Mouse (Mus musculus): Measurements from ENCODE around the gene Tpp2. TPM values are rescaled to one million over a fixed set of nuclear protein-coding genes. Genes with fewer than 3 reads are reported as not detected.
"Not testable (repeated sequence)": the region's sequence is repeated elsewhere in the genome, so short reads cannot be mapped to it uniquely, and the experiment has no call there.

The Tpp2 gene
- polyA plus RNA-seq, 1 experiment: 4.7 TPM

- 84% methylated on average over 4 of the region's 4 CpGs for WGBS
- no peak for DNase-seq (ENCODE audit: low read depth, low spot score)
Measured at GRCm38 (mm10) chr1:43996914-43997589, 63.6 kb downstream of the Tpp2 start.

- 95% methylated on average over 2 of the region's 2 CpGs for WGBS
- DNase-seq (ENCODE audit: low read depth, low spot score): no peak
Measured at GRCm38 (mm10) chr1:44004513-44004912, 71.1 kb downstream of the Tpp2 start.

GRCm38 (mm10) chr1:44015556-44015955 lies 82.1 kb downstream of the Tpp2 start:
- WGBS: 86% methylated on average over 2 of the region's 2 CpGs
- no peak for DNase-seq (ENCODE audit: low read depth, low spot score)

- DNase-seq (ENCODE audit: low read depth, low spot score): no peak
Measured at GRCm38 (mm10) chr1:44019934-44020333, 86.5 kb downstream of the Tpp2 start, which contains the start of gene Mettl21c. Gene Mettl21c, minus strand, starts transcription at chr1:44020034.

- WGBS: 84% methylated on average over 1 of the region's 1 CpGs
- DNase-seq (ENCODE audit: low read depth, low spot score): no peak
Measured at GRCm38 (mm10) chr1:44022656-44023055, 89.2 kb downstream of the Tpp2 start.

- WGBS: 84% methylated on average over 1 of the region's 1 CpGs
- no peak for DNase-seq (ENCODE audit: low read depth, low spot score)
Measured at GRCm38 (mm10) chr1:44027651-44028050, 94.2 kb downstream of the Tpp2 start.

GRCm38 (mm10) chr1:44032213-44032612 lies 98.8 kb downstream of the Tpp2 start:
- 68% methylated on average over 2 of the region's 2 CpGs for WGBS
- DNase-seq (ENCODE audit: low read depth, low spot score): no peak

- no peak for DNase-seq (ENCODE audit: low read depth, low spot score)
- WGBS: 86% methylated on average over 5 of the region's 5 CpGs
Measured at GRCm38 (mm10) chr1:44032948-44033347, 99.5 kb downstream of the Tpp2 start.

GRCm38 (mm10) chr1:44041797-44042554 lies 108.5 kb downstream of the Tpp2 start:
- DNase-seq (ENCODE audit: low read depth, low spot score): peak; percentile 19
- WGBS: 1% methylated on average over 17 of the region's 17 CpGs

GRCm38 (mm10) chr1:44042555-44042915 lies 109.1 kb downstream of the Tpp2 start:
- WGBS: 2% methylated on average over 6 of the region's 6 CpGs

GRCm38 (mm10) chr1:44045689-44046088 lies 112.2 kb downstream of the Tpp2 start:
- 85% methylated on average over 5 of the region's 5 CpGs for WGBS
- DNase-seq (ENCODE audit: low read depth, low spot score): not testable (repeated sequence)

More at GRCm38 (mm10) chr1:44042555-44042915, 109.1 kb downstream of the Tpp2 start:
- no peak for DNase-seq (ENCODE audit: low read depth, low spot score)

- no peak for DNase-seq (ENCODE audit: low read depth, low spot score)
- 66% methylated on average over 2 of the region's 2 CpGs for WGBS
Measured at GRCm38 (mm10) chr1:44046556-44046955, 113.1 kb downstream of the Tpp2 start.

Other genes starting within 250 kb of the Tpp2 start
- 0.15 and 0.26 TPM in 2 replicates for gene 1500015O10Rik, start 203.0 kb upstream of the Tpp2 start, polyA plus RNA-seq (2012; rRNA removed)
- 7.8 and 9.1 TPM in 2 replicates for gene Uxs1, start 105.8 kb upstream of the Tpp2 start, polyA plus RNA-seq (2012; rRNA removed)
- gene Mettl21c, start 86.4 kb downstream of the Tpp2 start, polyA plus RNA-seq (2012; rRNA removed): not detected in 2 replicates
- not detected in 2 replicates for gene Gm8251, start 128.3 kb downstream of the Tpp2 start, polyA plus RNA-seq (2012; rRNA removed)
- gene Tex30, start 168.8 kb downstream of the Tpp2 start, polyA plus RNA-seq (2012; rRNA removed): 10.4 and 11.0 TPM in 2 replicates
- gene Kdelc1, start 185.2 kb downstream of the Tpp2 start, polyA plus RNA-seq (2012; rRNA removed): 6.5 and 8.0 TPM in 2 replicates
- 3.3 and 6.8 TPM in 2 replicates for gene Bivm, start 185.3 kb downstream of the Tpp2 start, polyA plus RNA-seq (2012; rRNA removed)
- gene Ercc5, start 214.1 kb downstream of the Tpp2 start, polyA plus RNA-seq (2012; rRNA removed): 2.1 and 3.8 TPM in 2 replicates

Data from large intestine, adult 2 months (tissue).